Mouse (Mus musculus): ENCODE results near the gene Csnka2ip. TPM values are rescaled to one million over a fixed set of nuclear protein-coding genes. Genes with fewer than 3 reads are reported as not detected.

Gene Csnka2ip
- total RNA-seq (2021) = under 1 TPM; 0.48 to 0.68 TPM

DNA sequence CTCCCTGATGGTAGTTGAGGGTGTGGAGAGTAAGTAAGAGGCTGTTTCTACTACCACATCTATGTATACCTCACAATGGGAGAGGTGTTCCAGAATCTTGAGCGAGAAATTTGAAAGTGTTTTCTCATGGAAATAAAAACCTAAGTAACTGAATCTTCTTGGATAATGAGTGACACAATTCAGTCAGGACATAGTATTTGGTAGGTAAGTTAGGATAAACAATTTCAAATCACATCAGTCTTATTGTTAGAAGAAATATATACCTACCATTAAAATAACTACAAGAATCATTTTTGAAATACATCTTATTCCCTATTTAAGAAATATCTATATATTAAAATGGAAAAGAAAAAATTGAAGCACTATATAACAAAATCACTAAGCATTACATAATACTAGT lies at the start of gene Csnka2ip:
Csnka2ip (minus strand) TSS at position 101 of the 400 bp plus-strand sequence.
- DNase-seq = no peak
- intact Hi-C loops (cut with DNase I) = no loop called here

DNA sequence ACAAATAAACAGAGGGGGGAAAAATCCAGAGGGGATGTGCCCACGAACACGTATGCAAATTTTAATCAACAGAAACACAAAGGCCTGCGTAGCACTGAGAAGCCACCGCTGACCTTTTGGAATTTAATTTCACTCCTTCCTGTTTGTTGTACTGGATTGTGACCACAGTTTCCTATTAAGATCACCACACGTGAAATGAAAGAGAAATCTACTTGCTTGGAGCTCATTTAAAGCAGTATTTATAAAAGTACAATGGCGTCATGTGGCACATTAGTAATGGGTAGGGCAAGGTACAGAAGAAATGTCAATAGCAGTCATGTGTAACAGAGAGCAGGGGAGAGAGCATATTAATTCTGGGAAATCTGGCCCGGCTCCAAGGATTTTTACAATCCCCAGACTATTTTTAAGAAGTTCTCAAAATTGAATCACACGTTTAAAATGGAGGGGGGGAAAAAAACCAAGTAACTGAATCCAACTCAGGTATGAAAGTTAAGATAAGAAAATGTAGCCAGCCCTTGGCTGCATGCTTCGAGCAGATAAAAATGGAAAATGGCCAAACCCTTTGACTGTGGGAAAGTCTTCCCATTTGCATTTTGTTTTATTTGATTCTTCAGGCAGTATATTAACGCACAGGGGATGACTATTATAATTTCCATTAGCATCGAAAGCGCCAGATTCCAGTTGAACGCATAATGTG lies 47.5 kb upstream of the Csnka2ip start:
- intact Hi-C loops (cut with DNase I) = no loop called here
- peak; percentile 8 for DNase-seq

- DNase-seq = no peak
- intact Hi-C loops (cut with DNase I) = no loop called here
These were observed 45.6 kb upstream of the Csnka2ip start for GRCm38 (mm10) chr16:64647771-64648170.

DNA sequence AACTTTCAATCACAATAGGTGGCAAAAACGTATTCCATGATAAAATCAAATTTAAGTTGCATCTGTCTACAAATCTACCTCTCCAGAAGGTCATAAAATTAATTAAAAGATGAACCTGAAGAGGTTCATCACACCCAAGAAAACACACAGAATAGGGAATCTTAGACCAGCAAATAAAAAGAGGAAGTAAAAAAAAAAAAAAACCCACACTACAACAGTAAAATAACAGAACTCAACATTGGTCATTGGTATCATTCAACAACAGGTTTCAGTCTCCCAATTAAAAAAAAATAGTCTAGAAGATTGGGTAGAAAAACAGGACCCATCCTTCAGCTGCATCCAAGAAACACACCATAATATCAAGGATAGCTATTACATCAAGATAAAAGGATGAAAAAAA lies 32.9 kb upstream of the Csnka2ip start:
- DNase-seq = no peak
- intact Hi-C loops (cut with DNase I) = no loop called here

DNA sequence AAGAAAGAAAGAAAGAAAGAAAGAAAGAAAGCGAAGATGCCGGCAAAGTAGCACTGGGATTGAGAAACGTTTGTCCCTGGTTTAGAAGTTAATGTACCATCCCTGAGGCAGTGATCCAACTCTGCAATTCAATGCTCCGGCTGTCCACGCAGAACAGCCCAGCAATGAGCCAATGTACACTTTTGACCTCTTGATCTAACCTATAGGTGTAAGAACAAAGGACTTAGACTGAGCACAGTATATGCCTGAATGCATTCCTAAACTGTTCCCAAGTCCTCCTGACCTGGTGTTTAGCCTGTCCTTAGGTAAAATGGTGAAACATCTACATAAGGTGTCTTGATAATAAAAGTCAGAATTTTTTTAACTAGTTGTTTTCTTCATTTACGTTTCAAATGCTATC lies 17.9 kb upstream of the Csnka2ip start:
- intact Hi-C loops (cut with DNase I) = no loop called here
- no peak for DNase-seq

- intact Hi-C loops (cut with DNase I) = no loop called here
- no peak for DNase-seq
These were observed 12.4 kb upstream of the Csnka2ip start for GRCm38 (mm10) chr16:64614648-64615047.

DNA sequence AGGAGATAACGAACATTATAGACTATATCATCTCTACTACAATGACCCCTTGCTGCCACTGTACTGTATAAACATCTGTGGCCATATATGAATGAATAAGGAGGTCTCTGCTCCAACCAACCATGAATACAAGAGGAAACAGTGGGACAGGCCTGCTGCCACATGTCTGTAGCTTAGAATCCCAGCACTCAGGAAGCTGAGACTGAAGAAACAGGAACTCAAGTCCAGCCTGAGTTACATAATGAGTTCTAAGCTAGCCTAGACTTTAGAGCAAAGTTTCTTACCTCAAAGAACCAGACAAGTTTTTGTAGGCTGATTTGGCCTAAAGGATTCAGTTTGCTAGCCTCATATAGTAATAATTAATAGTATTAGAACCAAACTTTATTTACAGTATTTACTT lies 5.6 kb upstream of the Csnka2ip start:
- no peak for DNase-seq
- intact Hi-C loops (cut with DNase I) = no loop called here

- DNase-seq = no peak
- intact Hi-C loops (cut with DNase I) = no loop called here
These were observed 15.4 kb downstream of the Csnka2ip start for GRCm38 (mm10) chr16:64586825-64587224.

- intact Hi-C loops (cut with DNase I) = no loop called here
- no peak for DNase-seq
These were observed 16.0 kb downstream of the Csnka2ip start for GRCm38 (mm10) chr16:64586262-64586619.

GRCm38 (mm10) chr16:64585599-64586261 lies 16.5 kb downstream of the Csnka2ip start:
- intact Hi-C loops (cut with DNase I) = no loop called here
- no peak for DNase-seq

- intact Hi-C loops (cut with DNase I) = no loop called here
- no peak for DNase-seq
These were observed 17.6 kb downstream of the Csnka2ip start for GRCm38 (mm10) chr16:64584591-64584990.

DNA sequence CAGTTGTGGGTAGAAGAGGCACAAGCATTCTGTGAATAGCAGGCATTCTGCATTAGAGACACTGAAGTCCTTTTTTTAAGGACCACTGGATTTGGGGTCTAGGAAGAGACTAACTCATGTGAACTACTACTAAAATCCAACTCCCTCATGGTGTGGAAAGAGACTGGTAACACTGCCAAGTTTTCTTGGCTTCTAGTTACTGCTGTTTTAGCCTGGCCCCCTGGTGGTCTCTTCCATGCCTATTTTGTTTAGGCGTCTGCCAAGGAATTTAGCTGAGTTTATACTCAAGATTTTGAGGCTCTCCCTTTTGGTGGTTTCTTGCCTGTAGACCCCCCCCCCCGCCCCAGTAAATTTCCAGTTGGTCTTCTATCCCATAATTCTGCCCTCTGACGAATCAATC lies 18.8 kb downstream of the Csnka2ip start:
- DNase-seq = peak; percentile 46
- intact Hi-C loops (cut with DNase I) = no loop called here

- intact Hi-C loops (cut with DNase I) = no loop called here
These were observed 32.7 kb downstream of the Csnka2ip start for GRCm38 (mm10) chr16:64569496-64569895.

GRCm38 (mm10) chr16:64563081-64563480 lies 39.1 kb downstream of the Csnka2ip start:
- intact Hi-C loops (cut with DNase I) = no loop called here
- no peak for DNase-seq

More at GRCm38 (mm10) chr16:64569496-64569895, 32.7 kb downstream of the Csnka2ip start:
- DNase-seq = no peak

- no peak for DNase-seq
These were observed 43.7 kb downstream of the Csnka2ip start for GRCm38 (mm10) chr16:64558518-64558917.

GRCm38 (mm10) chr16:64526883-64527282 lies 75.3 kb downstream of the Csnka2ip start:
- no peak for DNase-seq
- intact Hi-C loops (cut with DNase I) = no loop called here

More at GRCm38 (mm10) chr16:64558518-64558917, 43.7 kb downstream of the Csnka2ip start:
- intact Hi-C loops (cut with DNase I) = no loop called here

DNA sequence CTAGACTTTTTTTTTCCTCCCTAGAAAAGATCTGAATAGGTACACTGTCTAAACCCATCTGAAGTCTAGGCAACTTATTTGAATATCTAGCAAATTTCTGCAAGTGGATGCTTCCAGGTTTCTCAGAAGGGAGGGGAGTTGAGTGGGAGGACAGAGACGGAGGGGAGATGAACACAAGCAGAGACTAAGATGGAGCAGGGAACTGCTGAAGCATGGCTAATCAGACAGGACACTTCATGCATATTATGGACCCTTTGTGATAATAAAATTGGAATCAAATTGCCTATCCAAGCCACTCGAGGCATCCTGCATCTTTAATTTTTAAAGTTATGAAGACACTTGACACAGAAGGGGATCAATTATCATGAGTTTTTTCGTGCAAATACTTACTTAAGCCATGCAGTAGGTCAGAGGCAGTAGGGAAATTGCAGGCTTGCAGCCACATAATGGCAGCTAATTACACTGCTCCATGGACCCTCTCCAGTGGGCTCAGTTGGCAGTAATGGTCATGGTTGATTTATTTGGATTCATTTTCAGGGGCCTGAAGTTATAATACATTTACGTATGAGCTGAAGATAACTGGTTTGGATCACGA lies 78.1 kb downstream of the Csnka2ip start:
- intact Hi-C loops (cut with DNase I) = no loop called here
- peak; percentile 13 for DNase-seq

DNA sequence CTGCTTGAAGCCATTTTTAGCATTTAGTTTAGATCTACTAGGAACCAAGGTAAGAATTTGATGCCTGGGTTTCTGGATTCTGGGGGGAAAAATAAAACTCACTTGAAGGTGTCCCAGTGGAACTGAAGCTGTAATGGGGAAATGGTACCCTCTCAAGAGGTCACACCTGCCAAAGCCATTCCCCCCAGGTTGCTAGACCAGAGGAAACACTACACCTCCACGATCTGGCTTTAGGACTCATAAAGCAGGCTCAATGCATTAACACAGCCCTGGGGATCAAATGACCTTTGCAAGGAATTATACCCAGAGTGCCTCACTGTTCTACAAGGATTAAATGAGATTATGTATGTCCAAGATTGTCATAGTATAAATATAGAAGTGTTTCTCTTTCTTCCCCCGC lies 88.8 kb downstream of the Csnka2ip start:
- intact Hi-C loops (cut with DNase I) = no loop called here
- no peak for DNase-seq

Measured in left cerebral cortex, postnatal 4 days (tissue).